Mouse (Mus musculus): ENCODE results near the gene Mars. TPM values are rescaled to one million over a fixed set of nuclear protein-coding genes. Genes with fewer than 3 reads are reported as not detected.

The Mars gene
- polyA plus RNA-seq, 1 experiment = 155 TPM

GRCm38 (mm10) chr10:127339683-127340576, 28.3 kb upstream of the Mars start:
- TF ChIP-seq USF1 (IDR thresholded peaks at IDR 0.05; ENCODE audit: low read depth) = no peak
- no peak for TF ChIP-seq MYOD1 (IDR thresholded peaks at IDR 0.05; ENCODE audit: control insufficient read depth, insufficient read length, low read depth)
- no peak for TF ChIP-seq MYOG (IDR thresholded peaks at IDR 0.05; ENCODE audit: control insufficient read depth, extremely low read depth, insufficient read length)
- TF ChIP-seq CTCF (IDR thresholded peaks at IDR 0.05; ENCODE audit: control insufficient read depth, insufficient read depth, insufficient read length) = no peak
- no peak for TF ChIP-seq FOSL1 (IDR thresholded peaks at IDR 0.05; ENCODE audit: insufficient read depth, low read length, poor library complexity, severe bottlenecking)
- TF ChIP-seq CEBPB (IDR thresholded peaks at IDR 0.05; ENCODE audit: low read depth) = no peak
- no peak for TF ChIP-seq MAX (IDR thresholded peaks at IDR 0.05)
- H3K79me3 ChIP-seq (ENCODE audit: low read depth) = no peaks in the 10 kb centered on the region
- no peaks in the 10 kb centered on the region for H3K36me3 ChIP-seq (ENCODE audit: control insufficient read depth, insufficient read depth)
- peak overlapping the region; percentile 70 for H3ac ChIP-seq (ENCODE audit: control insufficient read depth, insufficient read length, low read depth)
- H3K79me2 ChIP-seq (ENCODE audit: control insufficient read depth, insufficient read depth) = no peaks in the 10 kb centered on the region
- no peaks in the 10 kb centered on the region for H3K27me3 ChIP-seq (ENCODE audit: control insufficient read depth, insufficient read depth, insufficient read length)
- peak overlapping the region; percentile 39 for H3K4me3 ChIP-seq (ENCODE audit: insufficient read depth, poor library complexity, severe bottlenecking)

- no peaks in the 10 kb centered on the region for H3K79me2 ChIP-seq (ENCODE audit: control insufficient read depth, insufficient read depth)
- H3K27me3 ChIP-seq (ENCODE audit: control insufficient read depth, insufficient read depth, insufficient read length) = no peaks in the 10 kb centered on the region
- H3ac ChIP-seq (ENCODE audit: control insufficient read depth, insufficient read length, low read depth) = peak overlapping the region; percentile 70
- no peaks in the 10 kb centered on the region for H3K36me3 ChIP-seq (ENCODE audit: control insufficient read depth, insufficient read depth)
- TF ChIP-seq USF1 (IDR thresholded peaks at IDR 0.05; ENCODE audit: low read depth) (no peak), MYOD1 (IDR thresholded peaks at IDR 0.05; ENCODE audit: control insufficient read depth, insufficient read length, low read depth) (no peak), CTCF (IDR thresholded peaks at IDR 0.05; ENCODE audit: control insufficient read depth, insufficient read depth, insufficient read length) (peak; percentile 67), MAX (IDR thresholded peaks at IDR 0.05) (peak; percentile 63)
- H3K4me3 ChIP-seq (ENCODE audit: insufficient read depth, poor library complexity, severe bottlenecking) = peak overlapping the region; percentile 39
- H3K79me3 ChIP-seq (ENCODE audit: low read depth) = no peaks in the 10 kb centered on the region
These were observed 27.5 kb upstream of the Mars start for GRCm38 (mm10) chr10:127338930-127339682.

- Histone ChIP-seq H3K4me3 (ENCODE audit: insufficient read depth, poor library complexity, severe bottlenecking) (no peak overlapping the region), H3K27me3 (ENCODE audit: control insufficient read depth, insufficient read depth, insufficient read length) (no peaks in the 10 kb centered on the region)
These were observed 26.0 kb upstream of the Mars start for GRCm38 (mm10) chr10:127337536-127338099.

GRCm38 (mm10) chr10:127336952-127337351, 25.4 kb upstream of the Mars start:
- no peaks in the 10 kb centered on the region for H3K27me3 ChIP-seq (ENCODE audit: control insufficient read depth, insufficient read depth, insufficient read length)
- no peak overlapping the region for H3K4me3 ChIP-seq (ENCODE audit: insufficient read depth, poor library complexity, severe bottlenecking)
- no peak for TF ChIP-seq USF1 (IDR thresholded peaks at IDR 0.05; ENCODE audit: low read depth)
- no peak for TF ChIP-seq CEBPB (IDR thresholded peaks at IDR 0.05; ENCODE audit: low read depth)
- TF ChIP-seq MAX (IDR thresholded peaks at IDR 0.05) = no peak
- TF ChIP-seq CTCF (IDR thresholded peaks at IDR 0.05; ENCODE audit: control insufficient read depth, insufficient read depth, insufficient read length) = no peak
- TF ChIP-seq MYOG (IDR thresholded peaks at IDR 0.05; ENCODE audit: control insufficient read depth, extremely low read depth, insufficient read length) = no peak
- TF ChIP-seq FOSL1 (IDR thresholded peaks at IDR 0.05; ENCODE audit: insufficient read depth, low read length, poor library complexity, severe bottlenecking) = no peak
- no peak for TF ChIP-seq MYOD1 (IDR thresholded peaks at IDR 0.05; ENCODE audit: control insufficient read depth, insufficient read length, low read depth)
- H3K36me3 ChIP-seq (ENCODE audit: control insufficient read depth, insufficient read depth) = no peaks in the 10 kb centered on the region
- no peak overlapping the region for H3ac ChIP-seq (ENCODE audit: control insufficient read depth, insufficient read length, low read depth)
- no peaks in the 10 kb centered on the region for H3K79me2 ChIP-seq (ENCODE audit: control insufficient read depth, insufficient read depth)
- H3K79me3 ChIP-seq (ENCODE audit: low read depth) = no peaks in the 10 kb centered on the region

More at GRCm38 (mm10) chr10:127337536-127338099, 26.0 kb upstream of the Mars start:
- H3K79me3 ChIP-seq (ENCODE audit: low read depth) = no peaks in the 10 kb centered on the region
- H3K79me2 ChIP-seq (ENCODE audit: control insufficient read depth, insufficient read depth) = no peaks in the 10 kb centered on the region
- no peak overlapping the region for H3ac ChIP-seq (ENCODE audit: control insufficient read depth, insufficient read length, low read depth)
- TF ChIP-seq MAX (IDR thresholded peaks at IDR 0.05) (no peak), FOSL1 (IDR thresholded peaks at IDR 0.05; ENCODE audit: insufficient read depth, low read length, poor library complexity, severe bottlenecking) (no peak), MYOD1 (IDR thresholded peaks at IDR 0.05; ENCODE audit: control insufficient read depth, insufficient read length, low read depth) (no peak), CTCF (IDR thresholded peaks at IDR 0.05; ENCODE audit: control insufficient read depth, insufficient read depth, insufficient read length) (no peak), MYOG (IDR thresholded peaks at IDR 0.05; ENCODE audit: control insufficient read depth, extremely low read depth, insufficient read length) (no peak), USF1 (IDR thresholded peaks at IDR 0.05; ENCODE audit: low read depth) (no peak), CEBPB (IDR thresholded peaks at IDR 0.05; ENCODE audit: low read depth) (no peak)
- H3K36me3 ChIP-seq (ENCODE audit: control insufficient read depth, insufficient read depth) = no peaks in the 10 kb centered on the region

- Histone ChIP-seq H3K4me3 (ENCODE audit: insufficient read depth, poor library complexity, severe bottlenecking) (no peak overlapping the region), H3K36me3 (ENCODE audit: control insufficient read depth, insufficient read depth) (no peaks in the 10 kb centered on the region), H3ac (ENCODE audit: control insufficient read depth, insufficient read length, low read depth) (no peak overlapping the region), H3K79me2 (ENCODE audit: control insufficient read depth, insufficient read depth) (no peaks in the 10 kb centered on the region), H3K79me3 (ENCODE audit: low read depth) (no peaks in the 10 kb centered on the region), H3K27me3 (ENCODE audit: control insufficient read depth, insufficient read depth, insufficient read length) (no peaks in the 10 kb centered on the region)
- TF ChIP-seq USF1 (IDR thresholded peaks at IDR 0.05; ENCODE audit: low read depth) = peak; percentile 72
- TF ChIP-seq MYOG (IDR thresholded peaks at IDR 0.05; ENCODE audit: control insufficient read depth, extremely low read depth, insufficient read length) = no peak
- TF ChIP-seq FOSL1 (IDR thresholded peaks at IDR 0.05; ENCODE audit: insufficient read depth, low read length, poor library complexity, severe bottlenecking) = no peak
- TF ChIP-seq CEBPB (IDR thresholded peaks at IDR 0.05; ENCODE audit: low read depth) = no peak
These were observed 23.7 kb upstream of the Mars start for GRCm38 (mm10) chr10:127335271-127335670.

All from C2C12 (cell line).